Mouse (Mus musculus): ENCODE measurements at regions not wholly inside any gene's neighbourhood (a gene's known extent, or its start where the extent isn't known, plus 50 kb on each side); places are given as distances from the start of the nearest gene placed in this dataset.

- TF ChIP-seq MAFK (IDR thresholded peaks at IDR 0.05; ENCODE audit: insufficient read depth, low read depth, low read length) (no peak), HCFC1 (IDR thresholded peaks at IDR 0.05; ENCODE audit: borderline replicate concordance, insufficient read depth, low read length) (no peak), ZNF384 (IDR thresholded peaks at IDR 0.05; ENCODE audit: low read depth, low read length) (no peak), CHD2 (IDR thresholded peaks at IDR 0.05; ENCODE audit: low read depth, low read length) (no peak), ZC3H11A (IDR thresholded peaks at IDR 0.05; ENCODE audit: borderline replicate concordance, low read depth, low read length) (no peak)
Observed at GRCm38 (mm10) chr15:68435961-68436360, 1935.3 kb upstream of the Lrrc6 start.
